Mouse (Mus musculus) forelimb bud, embryonic 11.5 days (tissue): Measurements from ENCODE around the gene Pced1a.

Experiments
- DNase-seq: peaks from one replicate; pipeline ENCODE4 v3.0.0-alpha.2; 2012; ENCODE audit warnings: low read depth, low spot score

The Pced1a gene

DNA sequence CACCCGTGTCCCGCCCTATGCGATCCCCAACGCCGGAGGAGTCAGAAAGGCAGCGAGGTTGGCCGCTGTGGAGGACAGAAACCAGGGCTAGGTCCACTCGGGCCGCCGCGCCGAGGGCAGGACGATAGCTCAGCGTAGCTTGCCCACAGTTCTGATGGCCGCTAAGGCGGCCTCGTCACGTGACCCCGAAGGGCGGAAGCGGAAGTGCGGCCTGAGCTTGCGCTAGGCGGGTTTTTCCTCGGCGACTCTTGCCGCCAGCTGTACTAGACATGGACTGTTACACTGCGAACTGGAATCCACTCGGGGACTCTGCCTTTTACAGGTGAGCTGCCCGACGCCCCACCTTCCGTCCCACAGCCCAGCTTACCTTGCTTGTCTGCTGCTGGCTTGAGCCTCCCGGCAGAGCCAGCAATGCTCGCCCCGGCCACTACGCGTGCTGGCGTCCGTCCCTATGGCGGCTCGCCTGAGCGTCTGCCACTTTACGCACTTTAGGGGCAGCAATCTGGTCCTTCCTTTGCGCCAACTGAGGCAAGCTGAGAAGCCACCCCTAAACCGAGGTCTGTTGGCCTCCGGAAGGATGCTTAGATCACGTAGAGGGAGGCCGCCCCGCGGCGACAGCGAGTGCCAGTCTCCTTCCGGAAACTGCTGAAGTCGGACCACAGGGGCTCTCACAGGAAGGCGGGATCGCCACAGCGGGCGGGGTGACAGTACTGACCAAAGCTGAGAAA lies at the start of gene Pced1a, which contains the start of gene Vps16:
TSS of gene Pced1a (minus strand) at position 576 of the 728 bp plus-strand sequence.
TSS of gene Vps16 (plus strand) at position 214 of the 728 bp plus-strand sequence.
- peak; percentile 90 for DNase-seq

- no peak for DNase-seq
Measured at GRCm38 (mm10) chr2:130472908-130473510, 48.5 kb upstream of the Pced1a start.

DNA sequence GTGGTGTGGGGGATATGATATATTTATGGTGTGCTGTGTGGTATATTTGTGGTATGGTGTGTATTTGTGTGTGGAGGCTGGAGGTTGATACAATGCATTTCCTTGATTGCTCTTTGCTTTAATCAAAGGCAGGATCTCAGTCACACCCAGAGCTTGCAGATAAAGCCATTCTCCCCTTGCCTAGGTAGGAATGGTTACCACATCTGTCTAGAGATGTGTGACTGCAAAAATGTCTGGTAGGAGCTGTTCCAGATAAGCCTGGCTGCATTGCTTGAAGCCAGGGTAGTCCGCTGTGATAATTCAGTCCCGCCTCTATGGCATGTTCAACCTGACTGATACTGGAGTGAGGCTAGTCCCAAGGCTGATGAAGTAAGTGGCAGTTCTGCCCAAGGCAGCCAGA lies 45.4 kb upstream of the Pced1a start:
- DNase-seq = no peak

- no peak for DNase-seq
Measured at GRCm38 (mm10) chr2:130469366-130469765, 44.9 kb upstream of the Pced1a start.

- DNase-seq = no peak
Measured at GRCm38 (mm10) chr2:130466438-130466837, 41.9 kb upstream of the Pced1a start.

GRCm38 (mm10) chr2:130461287-130462071 lies 37.0 kb upstream of the Pced1a start:
- DNase-seq = no peak

DNA sequence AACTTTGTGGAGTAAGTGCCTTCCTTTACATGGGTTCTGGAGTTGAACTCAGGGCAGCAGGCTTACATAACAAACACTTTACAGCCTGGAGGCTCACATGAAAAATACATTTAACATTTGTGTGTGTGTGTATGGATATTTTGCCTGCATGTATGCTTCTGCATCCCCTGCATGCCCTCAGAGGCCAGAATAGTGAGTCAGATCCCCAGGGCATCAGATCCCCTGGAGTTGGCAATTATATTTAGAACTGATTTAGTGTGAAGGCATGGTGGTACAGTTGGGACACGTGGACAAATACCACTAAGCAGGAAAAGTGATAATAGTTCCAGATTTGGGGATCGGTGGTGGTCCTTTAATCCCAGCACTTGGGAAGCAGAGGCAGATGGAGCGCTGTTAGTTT lies 35.1 kb upstream of the Pced1a start:
- no peak for DNase-seq

- no peak for DNase-seq
Measured at GRCm38 (mm10) chr2:130457871-130458270, 33.4 kb upstream of the Pced1a start.

DNA sequence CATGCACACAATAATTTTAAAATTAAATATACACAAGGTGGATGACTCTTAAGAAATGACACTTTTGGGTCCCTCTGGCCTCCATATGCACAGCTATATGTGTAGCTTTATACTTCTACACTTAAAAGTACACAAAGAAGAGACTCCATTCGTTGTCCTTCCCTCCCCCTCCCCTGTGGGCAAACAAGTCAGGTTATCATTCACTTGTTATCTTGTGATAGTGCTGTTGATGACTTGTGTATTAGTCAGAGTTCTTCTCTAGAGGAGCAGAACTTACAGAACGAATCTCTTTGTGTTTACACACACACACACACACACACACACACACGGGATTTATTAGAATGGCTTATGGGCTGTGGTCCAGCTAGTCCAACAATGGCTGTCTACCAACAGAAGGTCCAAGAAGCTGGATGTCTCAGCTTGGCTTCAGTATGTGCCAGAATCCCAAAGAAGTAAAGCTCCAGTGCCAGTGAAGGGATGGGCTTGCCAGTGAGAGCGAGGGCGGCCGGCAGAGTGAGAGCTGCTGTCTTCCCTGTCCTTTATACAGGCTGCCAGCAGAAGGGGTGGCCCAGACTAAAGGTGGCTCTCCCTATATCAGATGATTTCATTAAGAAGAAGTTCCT lies 30.4 kb upstream of the Pced1a start:
- no peak for DNase-seq

GRCm38 (mm10) chr2:130453421-130453820 lies 28.9 kb upstream of the Pced1a start:
- DNase-seq = no peak

DNA sequence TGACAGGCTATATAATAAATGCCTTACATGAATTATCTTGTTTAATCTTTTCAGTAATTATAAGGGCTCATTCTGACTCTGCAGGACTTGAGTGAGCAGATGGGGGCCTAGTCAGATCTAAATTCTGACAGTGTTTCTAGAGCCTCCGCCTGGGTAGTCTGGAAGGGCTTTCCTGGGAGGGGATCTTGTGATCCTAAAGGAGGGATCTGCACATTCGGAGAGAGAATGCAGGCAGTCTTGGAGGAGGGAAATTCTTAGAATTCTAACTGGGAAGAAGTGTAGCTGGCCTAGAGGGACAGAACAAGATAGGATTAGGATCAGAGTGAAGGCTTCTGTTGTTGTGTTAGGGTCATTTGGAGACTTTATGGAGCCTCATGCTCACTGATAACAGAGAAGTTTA lies 27.8 kb upstream of the Pced1a start:
- DNase-seq = no peak

DNA sequence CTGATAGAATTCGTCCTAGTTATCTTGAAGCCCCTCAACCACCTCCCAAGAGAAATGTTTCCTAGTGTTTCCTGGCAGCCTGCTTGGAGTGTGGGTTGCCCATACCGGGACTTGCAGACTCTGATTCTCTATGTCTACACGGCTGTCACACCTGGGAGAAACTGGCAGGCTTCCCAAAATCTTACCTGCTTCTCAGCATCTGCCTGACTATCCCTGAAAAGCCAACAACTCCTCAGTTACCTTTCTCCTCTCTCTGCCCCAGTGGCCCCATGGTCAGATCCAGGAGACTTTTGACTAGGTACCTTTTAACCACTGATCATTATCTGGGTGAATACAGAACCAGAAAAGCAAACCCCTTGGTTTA lies 27.2 kb upstream of the Pced1a start:
- DNase-seq = no peak

DNA sequence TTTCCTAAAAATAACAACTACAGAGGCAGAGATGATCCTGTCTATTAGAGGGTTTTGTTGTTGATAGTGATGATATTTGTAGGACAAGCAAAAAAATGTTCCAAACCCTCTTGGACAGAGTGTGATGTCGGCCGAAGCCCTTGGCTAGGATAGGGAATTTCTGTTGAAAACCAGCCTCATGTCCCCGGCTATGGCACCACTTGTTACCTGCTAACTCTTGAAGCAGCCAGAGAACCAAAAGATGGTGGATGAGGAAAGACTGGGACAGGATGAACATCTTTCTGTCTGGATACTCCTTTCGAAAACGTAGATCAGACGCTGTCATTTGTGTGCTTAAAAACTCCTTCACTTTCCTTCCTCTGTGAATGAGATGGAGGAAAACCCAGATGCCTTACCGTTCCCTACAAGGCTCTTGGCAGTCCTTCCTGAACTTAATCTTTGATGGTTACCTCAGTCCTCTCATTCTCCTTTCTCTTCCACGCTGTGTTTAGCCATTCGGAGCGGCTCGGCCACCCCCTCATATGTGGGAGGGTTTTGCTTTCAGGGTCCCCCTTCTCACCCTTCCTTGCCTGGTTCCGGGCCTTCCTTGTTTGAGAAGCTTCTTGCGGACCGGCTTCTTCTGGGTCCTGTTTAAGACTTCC lies 26.7 kb upstream of the Pced1a start:
- no peak for DNase-seq

DNA sequence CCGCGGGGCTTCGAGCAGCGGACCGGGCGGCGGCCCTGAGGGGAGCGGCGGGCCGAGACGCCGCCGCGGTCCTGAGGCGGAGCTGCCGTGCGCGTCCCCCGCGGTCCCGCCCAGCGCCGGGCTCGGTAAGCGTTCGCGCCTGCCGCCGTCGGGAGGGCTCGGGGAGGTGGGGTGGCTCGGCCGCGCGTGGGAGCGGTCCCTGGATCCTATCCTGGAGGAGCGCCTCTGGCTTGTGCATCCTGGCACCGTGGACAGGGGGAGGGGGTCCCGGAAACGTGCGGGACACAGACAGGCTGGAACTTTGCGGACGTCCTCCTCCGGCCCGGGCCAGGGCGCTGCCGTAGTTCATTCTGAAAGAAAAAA lies 25.9 kb upstream of the Pced1a start:
- DNase-seq = no peak

- peak; percentile 84 for DNase-seq
Measured at GRCm38 (mm10) chr2:130449794-130450433, 25.4 kb upstream of the Pced1a start, which contains the start of gene Ptpra. Gene Ptpra, plus strand, starts transcription at chr2:130450278.

GRCm38 (mm10) chr2:130449021-130449793 lies 24.7 kb upstream of the Pced1a start:
- peak; percentile 32 for DNase-seq

DNA sequence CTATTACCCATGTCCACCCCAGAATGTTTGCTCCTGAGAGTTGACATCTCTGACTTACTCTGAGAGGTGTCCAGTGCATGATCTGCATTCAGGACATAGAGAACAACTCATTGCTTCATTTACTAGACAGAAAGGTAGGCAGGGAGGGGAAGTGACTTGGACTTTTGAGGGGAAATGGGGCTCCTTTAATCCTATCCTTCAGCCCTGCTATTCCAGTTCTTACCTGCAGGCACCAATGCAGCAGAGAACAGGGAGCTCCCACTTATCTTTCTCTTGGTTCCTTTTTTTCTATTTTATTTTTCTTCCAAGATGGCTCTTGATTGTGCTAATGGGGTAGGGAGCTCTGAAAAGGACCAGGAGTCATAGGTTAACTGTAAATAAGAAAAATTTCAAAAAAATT lies 23.9 kb upstream of the Pced1a start:
- no peak for DNase-seq

GRCm38 (mm10) chr2:130442162-130442561 lies 17.7 kb upstream of the Pced1a start:
- no peak for DNase-seq

- no peak for DNase-seq
Measured at GRCm38 (mm10) chr2:130439840-130440480, 15.5 kb upstream of the Pced1a start.

DNA sequence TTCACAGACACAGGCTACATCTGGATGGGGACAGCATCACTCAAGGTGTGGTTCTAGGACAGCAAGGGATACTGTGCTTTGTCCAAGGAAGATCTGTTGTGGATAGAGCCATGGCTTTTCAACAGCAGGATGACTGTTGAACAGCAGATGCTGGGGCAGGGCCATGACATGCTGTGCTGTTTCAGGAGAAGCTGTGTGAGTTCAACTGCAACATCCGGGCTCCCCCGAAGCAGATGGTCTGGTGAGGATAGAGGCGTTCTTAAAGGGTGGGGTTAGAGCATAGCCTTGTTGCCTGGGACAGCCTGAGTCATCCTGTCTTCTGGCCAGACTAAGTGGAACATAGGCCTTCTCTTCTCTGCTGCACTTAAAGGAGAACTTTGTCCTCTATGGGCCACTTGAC lies 14.4 kb upstream of the Pced1a start:
- DNase-seq = no peak
